Mouse (Mus musculus): Measurements from ENCODE around the gene Map2k6.

- TF ChIP-seq GATA1 (IDR thresholded peaks at IDR 0.05; ENCODE audit: borderline replicate concordance, low read length) (no peak), FLI1 (IDR thresholded peaks at IDR 0.05; ENCODE audit: low read length) (no peak)
Measured at GRCm38 (mm10) chr11:110461560-110462331, 62.8 kb downstream of the Map2k6 start.

Data from megakaryocyte, embryonic 14.5 days (primary cell).